Mouse (Mus musculus): ENCODE measurements around the gene Csad. TPM values are rescaled to one million over a fixed set of nuclear protein-coding genes. Genes with fewer than 3 reads are reported as not detected.
"Not testable (repeated sequence)": the region's sequence is repeated elsewhere in the genome, so short reads cannot be mapped to it uniquely, and the experiment has no call there.

The Csad gene
- polyA plus RNA-seq, 1 experiment from 2014 or later, result 48.7 TPM

GRCm38 (mm10) chr15:102165468-102166100 is 38.9 kb downstream of the Csad start:
- Histone ChIP-seq H3K27me3 (replicated peaks; ENCODE audit: low read depth, poor library complexity, severe bottlenecking) (no peaks in the 10 kb centered on the region), H3K36me3 (replicated peaks) (no peaks in the 10 kb centered on the region), H3K4me1 (peaks cover 46% of the 10 kb centered on the region), H3K27ac (replicated peaks) (0 out of 2 replicates have a peak overlapping the region, but pooled peaks have one; percentile 24), H3K9me3 (no peaks in the 10 kb centered on the region), H3K4me3 (no peak overlapping the region)
- WGBS, result 48% methylated on average over 6 of the region's 6 CpGs
- DNase-seq (ENCODE audit: low spot score), result no peak

- Histone ChIP-seq H3K4me3 (no peak overlapping the region), H3K9me3 (no peaks in the 10 kb centered on the region), H3K27me3 (replicated peaks; ENCODE audit: low read depth, poor library complexity, severe bottlenecking) (no peaks in the 10 kb centered on the region), H3K27ac (replicated peaks) (no peak overlapping the region), H3K36me3 (replicated peaks) (no peaks in the 10 kb centered on the region), H3K4me1 (peaks cover 34% of the 10 kb centered on the region)
- 67% methylated on average over 3 of the region's 3 CpGs for WGBS
- DNase-seq (ENCODE audit: low spot score), result no peak
Observed at GRCm38 (mm10) chr15:102163900-102164693, 40.4 kb downstream of the Csad start.

DNA sequence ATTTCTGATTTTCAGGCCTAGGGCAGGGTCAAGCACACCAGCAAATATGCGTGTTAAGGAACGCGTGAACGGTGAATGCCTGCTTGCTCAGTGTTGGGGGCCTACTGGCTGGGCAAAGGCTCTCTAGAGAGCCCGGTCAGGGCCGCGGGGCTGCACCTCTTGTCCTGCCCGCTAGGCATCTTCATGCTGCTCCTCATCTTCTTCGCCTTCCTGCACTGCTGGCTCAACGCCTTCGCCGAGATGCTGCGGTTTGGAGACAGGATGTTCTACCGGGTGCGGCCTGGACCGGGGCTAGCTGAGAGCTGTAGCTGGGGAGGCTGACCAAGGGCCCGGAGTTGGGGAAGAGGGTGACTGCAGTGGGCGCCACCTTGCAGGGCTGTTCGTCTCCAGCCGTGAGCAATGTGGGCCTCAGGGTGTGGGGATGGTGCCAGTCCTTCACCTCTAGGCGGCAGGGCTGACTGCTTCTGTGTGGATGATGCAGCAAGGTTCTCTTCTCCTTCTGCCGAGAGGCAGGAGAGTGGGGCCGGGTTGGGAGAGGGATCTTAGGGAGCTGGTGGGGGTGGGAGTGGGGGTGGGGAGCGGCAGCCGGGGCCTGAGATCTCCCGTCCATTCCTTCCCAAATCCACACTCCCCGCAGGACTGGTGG is 44.0 kb downstream of the Csad start:
- no peak overlapping the region for H3K4me3 ChIP-seq
- H3K9me3 ChIP-seq, result no peaks in the 10 kb centered on the region
- no peaks in the 10 kb centered on the region for H3K27me3 ChIP-seq (replicated peaks; ENCODE audit: low read depth, poor library complexity, severe bottlenecking)
- WGBS, result 59% methylated on average over 27 of the region's 27 CpGs
- no peak overlapping the region for H3K27ac ChIP-seq (replicated peaks)
- peaks cover 24% of the 10 kb centered on the region for H3K4me1 ChIP-seq
- H3K36me3 ChIP-seq (replicated peaks), result no peaks in the 10 kb centered on the region
- DNase-seq (ENCODE audit: low spot score), result no peak

GRCm38 (mm10) chr15:102156836-102157235 is 47.7 kb downstream of the Csad start:
- DNase-seq (ENCODE audit: low spot score), result peak; percentile 37
- Histone ChIP-seq H3K36me3 (replicated peaks) (no peaks in the 10 kb centered on the region), H3K27ac (replicated peaks) (peak overlapping the region; percentile 68), H3K9me3 (no peaks in the 10 kb centered on the region), H3K4me1 (peaks cover 27% of the 10 kb centered on the region), H3K4me3 (peak overlapping the region; percentile 23; the same call in 1 of the 2 replicates), H3K27me3 (replicated peaks; ENCODE audit: low read depth, poor library complexity, severe bottlenecking) (no peaks in the 10 kb centered on the region)
- WGBS, result 34% methylated on average over 20 of the region's 20 CpGs

- not testable (repeated sequence) for H3K27ac ChIP-seq (replicated peaks); H3K27me3 ChIP-seq (replicated peaks; ENCODE audit: low read depth, poor library complexity, severe bottlenecking); H3K4me3 ChIP-seq; DNase-seq (ENCODE audit: low spot score); H3K36me3 ChIP-seq (replicated peaks); H3K9me3 ChIP-seq
- WGBS, result 95% methylated on average over 6 of the region's 6 CpGs
- H3K4me1 ChIP-seq, result peaks cover 36% of the 10 kb centered on the region
Observed at GRCm38 (mm10) chr15:102155006-102155405, 49.5 kb downstream of the Csad start.

DNA sequence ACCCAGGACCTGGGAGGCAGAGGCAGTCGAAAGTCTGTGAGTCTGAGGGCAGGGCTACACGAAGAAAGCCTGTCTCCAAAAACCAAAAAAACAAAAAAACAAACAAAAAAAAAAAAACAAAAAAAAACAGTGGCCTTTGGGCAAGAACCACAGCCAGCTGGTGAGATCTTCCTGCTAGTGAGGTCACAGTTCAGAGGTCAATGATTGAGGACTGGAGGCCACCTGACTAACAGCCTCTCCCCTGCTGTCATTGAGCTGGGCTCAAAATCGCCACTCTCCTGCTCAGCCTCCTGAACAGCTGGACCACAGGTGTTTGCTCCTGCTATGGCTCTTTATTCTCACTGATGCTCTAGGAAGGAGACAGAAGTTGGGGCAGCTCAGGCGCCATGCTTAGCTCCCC is 51.9 kb downstream of the Csad start:
- 25% methylated on average over 4 of the region's 4 CpGs for WGBS
- DNase-seq (ENCODE audit: low spot score), result no peak
- Histone ChIP-seq H3K9me3 (no peaks in the 10 kb centered on the region), H3K36me3 (replicated peaks) (no peaks in the 10 kb centered on the region), H3K27me3 (replicated peaks; ENCODE audit: low read depth, poor library complexity, severe bottlenecking) (0 out of 2 replicates have a peak, but pooled peaks cover 7% of the 10 kb centered on the region), H3K4me1 (peaks cover 38% of the 10 kb centered on the region), H3K4me3 (no peak overlapping the region), H3K27ac (replicated peaks) (peak overlapping the region; percentile 68)

- Histone ChIP-seq H3K36me3 (replicated peaks) (no peaks in the 10 kb centered on the region), H3K27me3 (replicated peaks; ENCODE audit: low read depth, poor library complexity, severe bottlenecking) (peaks cover 15% of the 10 kb centered on the region), H3K4me3 (0 out of 2 replicates have a peak within 1 kb of the TSS, but pooled peaks have one; percentile 28), H3K4me1 (peaks cover 31% of the 10 kb centered on the region), H3K27ac (replicated peaks) (peak within 1 kb of the TSS; percentile 73), H3K9me3 (no peaks in the 10 kb centered on the region)
- DNase-seq (ENCODE audit: low spot score), result peak; percentile 43
- WGBS, result 46% methylated on average over 20 of the region's 20 CpGs
Observed at GRCm38 (mm10) chr15:102150301-102151135, 54.0 kb downstream of the Csad start, which contains the start of gene Soat2. TSS of gene Soat2 (plus strand) at chr15:102150526.

- no peak for DNase-seq (ENCODE audit: low spot score)
- WGBS, result 68% methylated on average over 4 of the region's 4 CpGs
Observed at GRCm38 (mm10) chr15:102149561-102149960, 55.0 kb downstream of the Csad start.

GRCm38 (mm10) chr15:102147674-102148402 is 56.7 kb downstream of the Csad start:
- Histone ChIP-seq H3K4me3 (no peak overlapping the region), H3K36me3 (replicated peaks) (no peaks in the 10 kb centered on the region), H3K27me3 (replicated peaks; ENCODE audit: low read depth, poor library complexity, severe bottlenecking) (peaks cover 42% of the 10 kb centered on the region), H3K9me3 (no peaks in the 10 kb centered on the region), H3K27ac (replicated peaks) (0 out of 2 replicates have a peak overlapping the region, but pooled peaks have one; percentile 10), H3K4me1 (peaks cover 40% of the 10 kb centered on the region)
- WGBS, result 68% methylated on average over 16 of the region's 16 CpGs
- no peak for DNase-seq (ENCODE audit: low spot score)

More at GRCm38 (mm10) chr15:102149561-102149960, 55.0 kb downstream of the Csad start:
- H3K27me3 ChIP-seq (replicated peaks; ENCODE audit: low read depth, poor library complexity, severe bottlenecking), result peaks cover 25% of the 10 kb centered on the region
- H3K27ac ChIP-seq (replicated peaks), result no peak overlapping the region
- peaks cover 36% of the 10 kb centered on the region for H3K4me1 ChIP-seq
- no peak overlapping the region for H3K4me3 ChIP-seq
- H3K36me3 ChIP-seq (replicated peaks), result no peaks in the 10 kb centered on the region
- H3K9me3 ChIP-seq, result no peaks in the 10 kb centered on the region

DNA sequence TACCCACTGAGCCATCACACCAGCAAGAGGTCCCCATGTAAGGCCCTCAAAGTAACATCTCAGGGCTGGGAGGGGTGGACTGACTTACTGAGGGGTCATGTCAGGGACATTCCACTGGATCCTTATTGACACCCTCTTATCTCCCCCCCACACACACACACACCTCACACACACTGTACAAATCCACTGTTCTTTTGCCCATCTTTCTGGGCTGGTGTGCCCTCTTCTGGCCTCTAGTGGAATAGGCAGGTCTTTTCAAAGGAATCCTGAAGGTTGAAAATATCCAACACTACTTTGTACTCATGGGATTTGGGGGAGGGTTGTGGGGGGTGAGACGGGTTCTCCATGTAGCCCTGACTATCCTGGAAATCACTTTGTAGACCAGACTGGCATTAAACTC is 57.6 kb downstream of the Csad start:
- no peak overlapping the region for H3K27ac ChIP-seq (replicated peaks)
- H3K9me3 ChIP-seq, result no peaks in the 10 kb centered on the region
- H3K36me3 ChIP-seq (replicated peaks), result no peaks in the 10 kb centered on the region
- peaks cover 37% of the 10 kb centered on the region for H3K4me1 ChIP-seq
- H3K27me3 ChIP-seq (replicated peaks; ENCODE audit: low read depth, poor library complexity, severe bottlenecking), result peaks cover 52% of the 10 kb centered on the region
- no peak overlapping the region for H3K4me3 ChIP-seq
- peak; percentile 50 for DNase-seq (ENCODE audit: low spot score)
- WGBS, result 9% methylated on average over 1 of the region's 1 CpGs

GRCm38 (mm10) chr15:102146089-102146488 is 58.4 kb downstream of the Csad start:
- WGBS, result 91% methylated on average over 5 of the region's 5 CpGs
- H3K27me3 ChIP-seq (replicated peaks; ENCODE audit: low read depth, poor library complexity, severe bottlenecking), result peaks cover 57% of the 10 kb centered on the region

More at GRCm38 (mm10) chr15:102146089-102146488, 58.4 kb downstream of the Csad start:
- Histone ChIP-seq H3K36me3 (replicated peaks) (no peaks in the 10 kb centered on the region), H3K9me3 (no peaks in the 10 kb centered on the region), H3K27ac (replicated peaks) (no peak overlapping the region), H3K4me1 (peaks cover 37% of the 10 kb centered on the region), H3K4me3 (no peak overlapping the region)
- no peak for DNase-seq (ENCODE audit: low spot score)

Measured in embryonic facial prominence, embryonic 10.5 days (tissue).